Mouse (Mus musculus) lung, postnatal 0 days (tissue): ENCODE data around the gene Eepd1.

Experiments used
- CTCF ChIP-seq: IDR thresholded peaks from 2 replicates; pipeline ENCODE4 v1.5.1; 2016; ENCODE audit warnings: antibody characterized with exemption, mild to moderate bottlenecking
- EP300 ChIP-seq: IDR thresholded peaks from 2 replicates; pipeline ENCODE4 v1.6.1; 2016; ENCODE audit warnings: antibody characterized with exemption, mild to moderate bottlenecking, control low read depth

GRCm38 (mm10) chr9:25526516-25526915 is 45.2 kb downstream of the Eepd1 start:
- no peak for TF ChIP-seq CTCF
- TF ChIP-seq EP300, result no peak
